Mouse (Mus musculus) macrophage (primary cell): ENCODE measurements around the gene Nudt8. TPM values are rescaled to one million over a fixed set of nuclear protein-coding genes. Genes with fewer than 3 reads are reported as not detected.
"Not testable (repeated sequence)": the region's sequence is repeated elsewhere in the genome, so short reads cannot be mapped to it uniquely, and the experiment has no call there.

Source experiments
- H3K27ac ChIP-seq: fragments of 350-480 bp; formaldehyde crosslinking; 2 replicates; pipeline ENCODE4 v1.9.0; 2021
- H3K36me3 ChIP-seq: fragments of 350-480 bp; formaldehyde crosslinking; 2 replicates; pipeline ENCODE4 v1.9.0; 2021; ENCODE audit errors: inconsistent target
- H3K4me3 ChIP-seq: fragments of 350-480 bp; formaldehyde crosslinking; 2 replicates; pipeline ENCODE4 v1.9.0; 2021; ENCODE audit errors: inconsistent target
- H3K79me2 ChIP-seq: fragments of 350-480 bp; formaldehyde crosslinking; 2 replicates; pipeline ENCODE4 v1.9.0; 2021; ENCODE audit errors: inconsistent target
- WGBS: methylation state at CpG from one replicate; pipeline ENCODE4 v1.1.7; 2026; ENCODE audit warnings: inconsistent platforms; ENCODE audit not compliant: missing documents; 5-methylcytosine and 5-hydroxymethylcytosine counted together
- polyA plus RNA-seq: library from polyadenylated mRNA; stranded (reverse); fragments of 250-400 nt; gene quantifications from 3 replicates; pipeline ENCODE4 v1.2.4, GENCODE M21; 2018; ENCODE audit warnings: inconsistent platforms

Nudt8 gene
- polyA plus RNA-seq, 1 experiment from 2014 or later, result 7.0 TPM

DNA sequence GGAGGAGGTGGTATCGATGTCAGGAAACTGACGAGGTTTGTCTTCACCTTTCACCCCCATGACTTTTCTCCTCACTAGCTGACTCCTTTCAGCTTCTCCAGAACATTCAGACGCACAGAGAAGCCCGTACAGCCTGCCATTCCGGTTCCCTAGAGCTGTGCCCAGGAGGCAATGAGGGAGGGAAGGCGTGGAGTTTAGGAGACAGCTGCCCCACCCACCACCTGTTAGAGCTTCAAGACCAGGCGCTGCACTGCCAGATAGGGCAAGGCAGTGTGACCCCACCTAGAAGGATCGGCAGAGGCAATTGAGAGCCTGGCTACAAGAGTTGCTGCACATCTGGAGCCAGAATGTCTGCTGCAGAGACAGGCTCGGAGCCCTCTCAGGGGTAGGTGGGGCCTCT lies 28.2 kb upstream of the Nudt8 start, which contains the start of gene Aldh3b2:
Gene Aldh3b2, plus strand, starts transcription at position 100 of the 400 bp plus-strand sequence.
- no peak within 1 kb of the TSS for H3K27ac ChIP-seq
- H3K4me3 ChIP-seq, result no peak within 1 kb of the TSS
- 93% methylated on average over 8 of the region's 9 CpGs for WGBS
- no peaks in the 10 kb centered on the region for H3K36me3 ChIP-seq
- no peaks in the 10 kb centered on the region for H3K79me2 ChIP-seq

GRCm38 (mm10) chr19:3974608-3975007 lies 25.8 kb upstream of the Nudt8 start:
- 100% methylated on average over 4 of the region's 6 CpGs for WGBS
- not testable (repeated sequence) for H3K27ac ChIP-seq, H3K4me3 ChIP-seq, H3K79me2 ChIP-seq, H3K36me3 ChIP-seq

- no peak overlapping the region for H3K27ac ChIP-seq
- 100% methylated on average over 2 of the region's 2 CpGs for WGBS
Observed at GRCm38 (mm10) chr19:3975866-3976265, 24.5 kb upstream of the Nudt8 start.

DNA sequence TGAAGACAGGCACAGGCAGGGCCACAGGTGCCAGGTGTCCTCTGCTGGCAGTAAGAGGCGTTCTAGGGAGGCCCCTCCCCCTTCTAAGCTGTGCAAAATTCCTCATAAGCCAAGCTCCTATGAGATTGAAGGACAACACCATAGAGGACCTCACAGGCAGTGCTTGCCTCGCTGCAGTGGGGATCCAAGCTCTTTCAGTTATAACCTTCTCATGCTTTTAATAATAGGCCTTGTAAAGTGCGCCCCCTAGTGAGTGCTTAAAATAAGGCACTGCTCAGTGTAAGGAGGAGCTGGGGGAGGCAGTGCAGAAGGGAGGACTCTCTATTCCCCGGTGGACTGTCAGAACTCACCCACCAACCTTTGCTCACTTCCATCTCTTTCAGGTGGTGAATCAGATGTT lies 20.1 kb upstream of the Nudt8 start:
- no peaks in the 10 kb centered on the region for H3K79me2 ChIP-seq
- WGBS, result 17% methylated on average over 4 of the region's 4 CpGs
- no peak overlapping the region for H3K27ac ChIP-seq
- no peaks in the 10 kb centered on the region for H3K36me3 ChIP-seq
- no peak overlapping the region for H3K4me3 ChIP-seq

More at GRCm38 (mm10) chr19:3975866-3976265, 24.5 kb upstream of the Nudt8 start:
- Histone ChIP-seq H3K4me3 (no peak overlapping the region), H3K36me3 (no peaks in the 10 kb centered on the region), H3K79me2 (no peaks in the 10 kb centered on the region)

GRCm38 (mm10) chr19:3980917-3981316 lies 19.5 kb upstream of the Nudt8 start:
- 87% methylated on average over 9 of the region's 9 CpGs for WGBS
- Histone ChIP-seq H3K36me3 (no peaks in the 10 kb centered on the region), H3K27ac (no peak overlapping the region), H3K4me3 (no peak overlapping the region), H3K79me2 (no peaks in the 10 kb centered on the region)

DNA sequence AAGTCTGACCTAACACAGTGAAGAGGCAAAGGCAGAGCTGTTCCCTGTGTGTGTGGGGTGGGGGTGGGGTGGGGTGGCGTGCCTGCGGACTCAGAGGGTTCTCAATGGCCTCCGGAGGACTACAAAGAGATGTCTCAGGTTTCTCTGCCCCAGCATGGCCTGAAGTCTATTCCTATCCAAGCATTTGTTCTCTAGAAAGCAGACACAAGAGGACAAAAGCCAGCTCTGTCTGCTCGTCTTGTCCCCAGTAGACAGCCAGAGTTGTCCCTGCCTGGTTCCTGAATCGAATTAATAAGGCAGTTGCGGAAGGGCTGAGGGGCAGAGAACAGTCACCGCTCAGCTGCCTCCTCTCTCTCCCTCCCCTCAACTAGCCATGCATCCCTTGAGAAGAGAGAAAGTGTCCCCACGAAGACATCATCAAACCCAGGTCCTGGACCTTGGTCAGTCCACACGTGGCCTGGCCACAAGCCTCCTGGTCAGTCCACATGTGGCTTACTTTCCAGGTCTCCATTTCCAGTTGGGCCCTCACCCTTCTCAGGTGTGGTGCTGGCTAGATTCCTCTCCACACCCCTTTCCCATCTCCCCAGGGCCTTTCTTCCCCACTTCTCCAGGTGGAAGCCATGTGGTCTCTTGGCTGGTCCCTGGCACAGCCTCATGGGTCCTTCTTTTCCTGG lies 16.7 kb upstream of the Nudt8 start:
- no peaks in the 10 kb centered on the region for H3K79me2 ChIP-seq
- H3K27ac ChIP-seq, result no peak overlapping the region
- no peak overlapping the region for H3K4me3 ChIP-seq
- no peaks in the 10 kb centered on the region for H3K36me3 ChIP-seq
- WGBS, result 93% methylated on average over 9 of the region's 9 CpGs

DNA sequence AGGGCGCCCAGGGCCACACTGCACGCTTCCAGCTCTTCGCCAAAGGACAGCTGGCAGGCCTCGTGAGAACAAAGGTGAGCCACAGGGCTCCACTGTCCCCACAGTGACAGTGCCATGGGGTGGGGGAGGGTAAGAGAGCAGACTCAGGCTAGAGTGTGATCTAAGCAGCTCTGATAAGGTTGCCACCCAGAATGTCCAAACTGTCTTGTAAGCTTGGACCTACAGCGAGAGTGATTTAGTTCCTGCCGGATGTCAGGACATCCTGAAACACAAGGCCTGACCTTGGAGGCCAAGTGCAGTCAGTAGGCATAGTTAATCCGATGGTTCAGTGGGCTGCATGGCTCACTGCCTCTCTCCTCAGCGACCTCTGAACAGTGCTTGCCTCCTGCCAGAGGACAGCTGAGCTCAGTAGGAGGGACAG lies 15.1 kb upstream of the Nudt8 start:
- Histone ChIP-seq H3K27ac (no peak overlapping the region), H3K36me3 (no peaks in the 10 kb centered on the region), H3K4me3 (no peak overlapping the region), H3K79me2 (no peaks in the 10 kb centered on the region)
- WGBS, result 69% methylated on average over 8 of the region's 8 CpGs

DNA sequence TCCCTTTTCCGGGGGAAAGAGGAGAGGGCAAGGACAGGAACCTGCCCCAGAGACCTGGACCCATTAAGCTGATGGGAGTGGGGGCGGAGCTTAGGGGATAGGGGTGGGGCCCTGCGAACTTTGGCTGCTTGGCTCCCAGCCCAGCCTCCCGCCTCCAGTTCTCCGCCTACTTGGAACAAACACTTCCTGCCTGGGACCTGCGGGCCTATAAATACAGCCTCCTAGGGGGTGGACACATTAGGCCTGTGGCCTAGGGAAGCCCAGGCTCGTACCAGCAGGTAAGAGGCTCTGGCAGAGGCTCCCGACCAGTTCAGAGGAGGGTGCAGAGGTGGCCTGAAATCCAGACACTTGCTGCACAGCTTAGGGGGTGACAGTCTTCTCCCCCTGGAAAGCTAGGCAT lies 14.0 kb upstream of the Nudt8 start, which contains the start of gene Acy3:
Gene Acy3, plus strand, starts transcription at position 237 of the 400 bp plus-strand sequence.
- Histone ChIP-seq H3K27ac (no peak within 1 kb of the TSS), H3K4me3 (no peak within 1 kb of the TSS), H3K79me2 (no peaks in the 10 kb centered on the region), H3K36me3 (no peaks in the 10 kb centered on the region)
- 48% methylated on average over 8 of the region's 8 CpGs for WGBS

DNA sequence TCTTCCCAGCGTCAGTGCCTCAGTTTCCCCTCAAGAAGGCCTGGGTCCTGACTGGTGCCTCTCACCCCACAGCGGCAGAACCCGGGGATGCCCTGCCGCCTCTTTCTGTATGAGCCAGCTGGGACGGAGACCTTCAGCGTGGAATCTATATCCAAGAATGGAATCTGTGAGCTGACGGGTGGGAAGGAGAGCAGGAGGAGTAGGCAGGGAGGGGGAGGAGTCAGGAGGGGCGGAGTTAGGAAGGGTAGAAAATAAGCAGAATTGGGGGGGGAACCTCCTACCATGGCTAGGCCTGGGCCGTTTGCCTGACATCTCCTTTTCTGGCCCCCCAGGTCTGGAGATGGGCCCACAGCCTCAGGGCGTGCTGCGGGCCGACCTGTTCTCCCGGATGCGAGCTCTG lies 12.3 kb upstream of the Nudt8 start:
- Histone ChIP-seq H3K36me3 (no peaks in the 10 kb centered on the region), H3K4me3 (no peak overlapping the region), H3K79me2 (no peaks in the 10 kb centered on the region), H3K27ac (no peak overlapping the region)
- 95% methylated on average over 10 of the region's 14 CpGs for WGBS

GRCm38 (mm10) chr19:3988750-3989149 lies 11.6 kb upstream of the Nudt8 start:
- Histone ChIP-seq H3K4me3 (no peak overlapping the region), H3K36me3 (no peaks in the 10 kb centered on the region), H3K27ac (no peak overlapping the region), H3K79me2 (no peaks in the 10 kb centered on the region)
- WGBS, result 100% methylated on average over 4 of the region's 4 CpGs

- Histone ChIP-seq H3K27ac (no peak overlapping the region), H3K36me3 (no peaks in the 10 kb centered on the region), H3K4me3 (no peak overlapping the region), H3K79me2 (no peaks in the 10 kb centered on the region)
- WGBS, result 91% methylated on average over 6 of the region's 6 CpGs
Observed at GRCm38 (mm10) chr19:3990804-3991203, 9.6 kb upstream of the Nudt8 start.

DNA sequence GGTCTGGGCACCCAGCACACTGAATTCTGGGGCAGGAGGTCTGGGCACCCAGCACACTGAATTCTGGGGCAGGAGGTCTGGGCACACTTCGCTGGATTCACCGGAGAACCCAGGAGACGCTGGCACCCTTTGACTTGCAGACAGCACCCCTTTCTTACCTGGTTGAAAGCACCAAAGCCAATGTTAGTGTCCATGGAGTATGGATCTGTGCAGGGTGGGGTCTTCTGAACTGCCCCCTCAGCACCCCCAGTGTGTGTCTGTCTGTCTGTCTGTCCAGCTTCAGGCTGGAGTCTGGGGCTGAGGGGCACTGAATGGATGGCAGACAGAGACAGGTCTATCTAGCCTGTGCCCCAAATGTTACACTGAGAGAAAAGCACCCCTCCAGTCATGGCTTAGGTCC lies 8.8 kb upstream of the Nudt8 start:
- H3K36me3 ChIP-seq, result no peaks in the 10 kb centered on the region
- 93% methylated on average over 3 of the region's 3 CpGs for WGBS
- H3K27ac ChIP-seq, result no peak overlapping the region
- no peak overlapping the region for H3K4me3 ChIP-seq
- H3K79me2 ChIP-seq, result no peaks in the 10 kb centered on the region

DNA sequence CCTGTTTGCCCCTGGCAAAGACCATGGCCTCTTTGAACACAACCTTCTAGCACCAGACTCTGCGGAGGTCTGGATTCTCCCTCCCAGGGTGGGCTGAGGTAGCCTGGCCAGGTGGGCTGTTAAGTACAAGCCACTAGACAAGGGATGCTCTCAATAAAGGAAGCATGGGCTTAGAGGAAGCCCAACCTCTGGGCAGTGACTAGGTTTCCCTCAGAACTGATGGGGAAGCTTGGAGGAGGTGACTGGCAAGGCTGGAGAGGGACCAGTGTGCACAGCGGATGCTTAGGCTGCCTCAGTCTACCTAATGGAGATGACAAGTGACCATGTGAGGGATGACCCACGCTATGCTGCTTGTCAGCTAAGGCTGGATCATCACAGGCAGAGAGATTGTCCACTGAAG lies 8.4 kb upstream of the Nudt8 start:
- no peak overlapping the region for H3K4me3 ChIP-seq
- H3K79me2 ChIP-seq, result no peaks in the 10 kb centered on the region
- H3K36me3 ChIP-seq, result no peaks in the 10 kb centered on the region
- 81% methylated on average over 3 of the region's 3 CpGs for WGBS
- no peak overlapping the region for H3K27ac ChIP-seq

DNA sequence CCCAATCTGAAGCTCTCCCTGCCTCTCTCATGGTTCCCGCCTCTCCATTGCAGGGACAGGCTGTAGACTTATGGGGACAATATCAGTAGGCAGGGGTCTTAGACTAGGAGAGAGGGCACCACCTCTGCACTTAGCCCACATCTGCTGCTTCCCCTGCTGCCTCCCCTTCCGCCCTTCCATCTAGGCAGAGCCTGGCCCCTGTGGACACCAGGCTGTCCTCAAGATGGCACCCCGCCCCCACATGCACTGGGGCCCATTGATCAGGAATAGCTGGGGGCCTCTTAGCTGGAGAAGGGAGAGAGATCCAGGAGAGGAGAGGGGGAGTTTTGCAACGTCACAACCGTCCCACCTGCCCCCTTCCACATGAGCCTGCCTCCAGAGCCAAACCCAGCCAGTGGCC lies 8.0 kb upstream of the Nudt8 start, which contains the start of gene Tbx10:
Gene Tbx10, plus strand, starts transcription at position 337 of the 400 bp plus-strand sequence.
- H3K79me2 ChIP-seq, result no peaks in the 10 kb centered on the region

DNA sequence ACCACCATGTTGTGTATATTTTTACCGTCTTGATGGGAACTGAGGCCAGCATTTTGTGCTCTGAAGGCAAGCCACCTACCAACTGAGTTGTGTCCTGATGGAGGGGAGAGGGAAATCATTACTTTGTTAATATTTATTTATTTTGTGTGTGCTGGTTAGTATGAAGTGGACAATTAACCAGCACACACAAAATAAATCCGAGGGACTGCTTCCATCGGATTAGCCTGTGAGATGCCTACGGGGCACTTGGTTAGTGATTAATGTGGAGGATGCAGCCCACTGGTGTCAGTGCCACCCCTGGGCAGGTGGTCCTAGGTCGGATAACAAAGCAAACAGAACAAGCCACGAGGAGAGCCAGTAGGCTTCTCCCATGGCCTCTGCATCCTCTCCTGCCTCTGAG lies 5.4 kb upstream of the Nudt8 start:
- no peaks in the 10 kb centered on the region for H3K36me3 ChIP-seq
- no peak overlapping the region for H3K27ac ChIP-seq
- no peaks in the 10 kb centered on the region for H3K79me2 ChIP-seq
- 91% methylated on average over 6 of the region's 6 CpGs for WGBS
- no peak overlapping the region for H3K4me3 ChIP-seq

More for the DNA sequence above, 8.0 kb upstream of the Nudt8 start, which contains the start of gene Tbx10:
- Histone ChIP-seq H3K4me3 (no peak within 1 kb of the TSS), H3K36me3 (no peaks in the 10 kb centered on the region), H3K27ac (no peak within 1 kb of the TSS)
- 82% methylated on average over 5 of the region's 5 CpGs for WGBS

- no peak overlapping the region for H3K4me3 ChIP-seq
- 97% methylated on average over 3 of the region's 3 CpGs for WGBS
- H3K27ac ChIP-seq, result no peak overlapping the region
- no peaks in the 10 kb centered on the region for H3K79me2 ChIP-seq
- no peaks in the 10 kb centered on the region for H3K36me3 ChIP-seq
Observed at GRCm38 (mm10) chr19:3995505-3995904, 4.9 kb upstream of the Nudt8 start.
